Mouse (Mus musculus): Measurements from ENCODE around the gene Fitm2.

DNA sequence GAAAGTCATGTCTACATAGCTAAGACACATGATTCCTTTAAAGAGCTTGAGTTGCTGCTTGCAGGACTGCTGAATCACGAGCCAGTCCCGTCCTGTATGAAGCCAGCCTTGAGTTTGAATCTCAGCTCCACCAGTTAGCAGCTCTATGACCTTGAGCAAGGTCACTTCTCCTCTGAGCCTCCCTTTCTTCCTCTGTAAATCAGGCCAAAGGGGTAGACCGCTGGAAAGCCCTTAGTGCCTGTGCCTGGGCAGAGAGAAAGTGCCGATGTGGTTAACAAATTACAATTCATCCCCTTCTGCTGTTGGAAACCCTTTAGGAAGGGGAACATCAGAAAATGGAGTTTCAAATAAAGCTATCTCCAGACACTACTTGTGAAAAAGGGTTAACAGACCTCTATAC, 34.6 kb downstream of the Fitm2 start:
- TF ChIP-seq ZC3H11A (IDR thresholded peaks at IDR 0.05; ENCODE audit: low read depth, low read length) (no peak), JUND (IDR thresholded peaks at IDR 0.05; ENCODE audit: low read depth, low read length) (no peak), POLR2A (IDR thresholded peaks at IDR 0.05; ENCODE audit: control insufficient read depth in 1 of 2, insufficient read depth in 1 of 2, low read depth in 1 of 2, low read length in 2 of 2, poor library complexity in 1 of 2) (no peak), CTCF (IDR thresholded peaks at IDR 0.05 in 2 of 3, conservative IDR thresholded peaks at IDR 0.05 in 1 of 3; ENCODE audit: control insufficient read depth in 1 of 3, insufficient read depth in 1 of 3, low read depth in 2 of 3, low read length in 3 of 3, poor library complexity in 1 of 3, severe bottlenecking in 1 of 3) (no peak), E2F4 (IDR thresholded peaks at IDR 0.05; ENCODE audit: borderline replicate concordance, low read depth, low read length) (no peak), KAT2A (conservative IDR thresholded peaks at IDR 0.05; ENCODE audit: low read depth, low read length) (no peak), GABPA (IDR thresholded peaks at IDR 0.05; ENCODE audit: low read depth, low read length) (no peak), GATA1 (IDR thresholded peaks at IDR 0.05; ENCODE audit: low read depth, low read length) (no peak), RAD21 (IDR thresholded peaks at IDR 0.05; ENCODE audit: low read depth, low read length) (no peak)
